Mouse (Mus musculus): ENCODE results near the gene Cfap97d2. TPM values are rescaled to one million over a fixed set of nuclear protein-coding genes. Genes with fewer than 3 reads are reported as not detected.

Gene Cfap97d2
- polyA plus RNA-seq, 1 experiment from 2014 or later = 0.90 TPM

DNA sequence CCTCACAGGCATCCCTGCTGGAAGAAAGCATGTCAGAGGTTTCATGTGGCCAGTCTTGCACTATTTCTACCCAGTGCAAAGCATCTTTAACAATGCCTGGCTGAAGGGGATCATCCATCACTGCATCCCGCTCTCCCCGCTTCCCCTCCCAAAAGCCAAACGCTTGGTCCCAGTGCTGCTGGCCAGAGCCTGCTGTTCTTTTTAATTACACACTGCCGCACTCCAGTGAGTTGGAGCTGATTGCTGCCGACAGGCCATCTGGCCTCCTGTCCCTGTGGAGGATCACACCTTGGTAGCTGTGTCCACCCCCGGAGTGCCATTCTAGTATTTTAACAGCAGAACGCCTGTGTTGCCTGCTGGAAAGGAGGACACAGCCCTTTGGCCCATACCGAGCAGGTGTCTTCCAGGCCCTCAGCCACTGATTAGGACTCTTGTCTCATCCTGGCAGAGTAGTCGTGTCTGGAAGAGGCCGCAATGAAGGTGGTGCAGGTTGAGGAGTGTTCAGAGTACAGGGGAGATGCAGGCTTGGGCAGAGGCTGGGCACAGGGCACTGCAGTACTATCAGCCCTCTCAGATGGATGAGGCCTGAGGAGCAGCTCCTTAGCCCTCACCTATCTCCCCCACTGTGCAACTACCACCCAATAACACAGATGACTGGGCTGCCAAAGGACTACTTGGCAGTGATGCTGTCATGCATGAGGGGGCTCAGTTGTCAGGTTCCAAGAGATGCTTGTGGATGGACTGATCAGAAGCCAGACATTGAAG is 13.2 kb upstream of the Cfap97d2 start:
- peaks cover 6% of the 10 kb centered on the region; the same call in 1 of the 2 replicates for H3K4me1 ChIP-seq (ENCODE audit: control insufficient read depth, insufficient read depth, low read length)
- H3K27me3 ChIP-seq (ENCODE audit: control insufficient read depth, insufficient read depth, low read length) = no peaks in the 10 kb centered on the region
- DNase-seq (ENCODE audit: low spot score, missing footprints) (no peak), ATAC-seq (ENCODE audit: low FRiP score) (peak; percentile 35; the same call in 1 of the 2 replicates)
- WGBS = 52% methylated on average over 10 of the region's 10 CpGs
- no peak overlapping the region for H3K4me3 ChIP-seq (ENCODE audit: low read depth, low read length)
- H3K27ac ChIP-seq (ENCODE audit: low read depth, low read length) = no peak overlapping the region
- H3K36me3 ChIP-seq (ENCODE audit: control insufficient read depth, insufficient read depth, low read length) = no peaks in the 10 kb centered on the region
- H3K4me2 ChIP-seq = no peak overlapping the region
- H3K9me3 ChIP-seq (ENCODE audit: control insufficient read depth, low read length) = peaks cover 3% of the 10 kb centered on the region; the same call in 1 of the 2 replicates
- H3K9ac ChIP-seq (ENCODE audit: low read length) = no peak overlapping the region

- Histone ChIP-seq H3K4me3 (ENCODE audit: low read depth, low read length) (no peak overlapping the region), H3K4me1 (ENCODE audit: control insufficient read depth, insufficient read depth, low read length) (0 out of 2 replicates have a peak, but pooled peaks cover 3% of the 10 kb centered on the region), H3K27ac (ENCODE audit: low read depth, low read length) (no peak overlapping the region), H3K9me3 (ENCODE audit: control insufficient read depth, low read length) (no peaks in the 10 kb centered on the region), H3K27me3 (ENCODE audit: control insufficient read depth, insufficient read depth, low read length) (no peaks in the 10 kb centered on the region), H3K4me2 (no peak overlapping the region), H3K9ac (ENCODE audit: low read length) (no peak overlapping the region), H3K36me3 (ENCODE audit: control insufficient read depth, insufficient read depth, low read length) (no peaks in the 10 kb centered on the region)
- no peak for ATAC-seq (ENCODE audit: low FRiP score)
- DNase-seq (ENCODE audit: low spot score, missing footprints) = no peak
- WGBS = 75% methylated on average over 12 of the region's 12 CpGs
These were observed 11.0 kb upstream of the Cfap97d2 start for GRCm38 (mm10) chr8:13694735-13695134.

DNA sequence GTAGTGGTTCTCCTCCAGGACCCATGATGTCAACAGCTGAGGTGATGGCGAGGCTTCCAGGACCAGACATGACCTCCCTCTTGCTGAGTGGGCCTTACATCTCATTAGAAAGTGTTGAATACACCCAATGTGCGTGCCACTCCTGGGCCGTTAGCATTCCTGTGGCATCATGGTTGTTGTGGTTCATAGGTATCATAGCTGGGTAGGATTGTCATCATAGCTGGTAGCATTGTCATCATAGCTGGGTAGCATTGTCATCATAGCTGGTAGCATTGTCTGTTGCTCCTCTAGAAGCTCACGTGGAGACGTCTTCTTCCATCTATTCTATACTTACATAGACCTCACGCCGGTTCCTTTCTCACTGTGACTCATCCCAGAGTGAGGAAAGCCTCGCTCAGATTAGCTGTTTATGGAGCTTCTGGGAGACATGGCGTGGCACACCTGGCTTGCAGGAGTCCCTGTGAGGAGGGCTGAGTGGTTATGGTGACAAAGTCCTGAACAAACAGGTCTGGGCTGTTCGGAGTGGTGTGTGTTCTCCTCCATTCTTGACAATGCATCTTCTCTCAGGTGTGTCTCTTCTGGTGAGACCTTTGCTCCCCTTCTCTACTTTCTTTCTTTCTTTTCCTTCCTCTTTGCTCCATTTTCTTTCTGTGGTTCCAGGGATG is 10.4 kb upstream of the Cfap97d2 start:
- Histone ChIP-seq H3K4me1 (ENCODE audit: control insufficient read depth, insufficient read depth, low read length) (0 out of 2 replicates have a peak, but pooled peaks cover 3% of the 10 kb centered on the region), H3K9me3 (ENCODE audit: control insufficient read depth, low read length) (no peaks in the 10 kb centered on the region), H3K9ac (ENCODE audit: low read length) (no peak overlapping the region), H3K36me3 (ENCODE audit: control insufficient read depth, insufficient read depth, low read length) (no peaks in the 10 kb centered on the region), H3K4me2 (no peak overlapping the region), H3K27me3 (ENCODE audit: control insufficient read depth, insufficient read depth, low read length) (no peaks in the 10 kb centered on the region), H3K4me3 (ENCODE audit: low read depth, low read length) (no peak overlapping the region), H3K27ac (ENCODE audit: low read depth, low read length) (no peak overlapping the region)
- DNase-seq (ENCODE audit: low spot score, missing footprints) (no peak), ATAC-seq (ENCODE audit: low FRiP score) (no peak)
- WGBS = 90% methylated on average over 10 of the region's 10 CpGs

DNA sequence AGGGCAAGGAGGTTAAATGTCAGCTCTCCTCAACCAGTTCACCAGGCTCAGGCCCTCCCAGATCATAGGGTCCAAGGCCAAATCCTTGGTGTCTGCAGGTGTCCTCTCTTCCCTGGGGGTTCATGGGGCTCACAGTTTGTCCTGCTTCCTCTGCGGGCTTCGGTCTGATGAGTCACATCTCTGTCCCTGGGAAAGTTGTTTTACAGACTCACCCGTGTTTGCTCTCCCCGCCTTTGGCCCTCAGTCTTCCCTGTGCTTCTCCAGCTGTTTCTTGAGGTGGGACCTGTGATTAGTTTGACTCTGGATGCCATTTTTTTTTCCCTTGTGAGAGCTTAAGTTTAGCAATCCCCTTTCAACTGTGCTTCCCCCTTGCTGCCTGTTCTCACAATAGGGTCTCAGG is 9.5 kb upstream of the Cfap97d2 start:
- no peak for DNase-seq (ENCODE audit: low spot score, missing footprints)
- ATAC-seq (ENCODE audit: low FRiP score) = no peak
- no peak overlapping the region for H3K27ac ChIP-seq (ENCODE audit: low read depth, low read length)
- H3K9me3 ChIP-seq (ENCODE audit: control insufficient read depth, low read length) = no peaks in the 10 kb centered on the region
- H3K4me1 ChIP-seq (ENCODE audit: control insufficient read depth, insufficient read depth, low read length) = 0 out of 2 replicates have a peak, but pooled peaks cover 3% of the 10 kb centered on the region
- no peak overlapping the region for H3K4me3 ChIP-seq (ENCODE audit: low read depth, low read length)
- H3K9ac ChIP-seq (ENCODE audit: low read length) = no peak overlapping the region
- WGBS = 82% methylated on average over 4 of the region's 4 CpGs
- H3K27me3 ChIP-seq (ENCODE audit: control insufficient read depth, insufficient read depth, low read length) = no peaks in the 10 kb centered on the region
- H3K36me3 ChIP-seq (ENCODE audit: control insufficient read depth, insufficient read depth, low read length) = no peaks in the 10 kb centered on the region
- no peak overlapping the region for H3K4me2 ChIP-seq

- no peaks in the 10 kb centered on the region for H3K9me3 ChIP-seq (ENCODE audit: control insufficient read depth, low read length)
- no peaks in the 10 kb centered on the region for H3K36me3 ChIP-seq (ENCODE audit: control insufficient read depth, insufficient read depth, low read length)
- no peak overlapping the region for H3K4me3 ChIP-seq (ENCODE audit: low read depth, low read length)
- H3K27me3 ChIP-seq (ENCODE audit: control insufficient read depth, insufficient read depth, low read length) = no peaks in the 10 kb centered on the region
- no peak for DNase-seq (ENCODE audit: low spot score, missing footprints)
- no peak for ATAC-seq (ENCODE audit: low FRiP score)
- H3K4me2 ChIP-seq = no peak overlapping the region
- no peak overlapping the region for H3K27ac ChIP-seq (ENCODE audit: low read depth, low read length)
- no peak overlapping the region for H3K9ac ChIP-seq (ENCODE audit: low read length)
- 78% methylated on average over 8 of the region's 8 CpGs for WGBS
- 0 out of 2 replicates have a peak, but pooled peaks cover 3% of the 10 kb centered on the region for H3K4me1 ChIP-seq (ENCODE audit: control insufficient read depth, insufficient read depth, low read length)
These were observed 8.5 kb upstream of the Cfap97d2 start for GRCm38 (mm10) chr8:13697196-13697595.

- Histone ChIP-seq H3K4me1 (ENCODE audit: control insufficient read depth, insufficient read depth, low read length) (no peaks in the 10 kb centered on the region), H3K9ac (ENCODE audit: low read length) (no peak overlapping the region), H3K4me2 (no peak overlapping the region), H3K36me3 (ENCODE audit: control insufficient read depth, insufficient read depth, low read length) (no peaks in the 10 kb centered on the region), H3K27ac (ENCODE audit: low read depth, low read length) (no peak overlapping the region), H3K9me3 (ENCODE audit: control insufficient read depth, low read length) (no peaks in the 10 kb centered on the region), H3K4me3 (ENCODE audit: low read depth, low read length) (no peak overlapping the region), H3K27me3 (ENCODE audit: control insufficient read depth, insufficient read depth, low read length) (no peaks in the 10 kb centered on the region)
- no peak for DNase-seq (ENCODE audit: low spot score, missing footprints)
- no peak for ATAC-seq (ENCODE audit: low FRiP score)
- WGBS = 86% methylated on average over 8 of the region's 8 CpGs
These were observed 8.0 kb upstream of the Cfap97d2 start for GRCm38 (mm10) chr8:13697681-13698080.

- H3K4me1 ChIP-seq (ENCODE audit: control insufficient read depth, insufficient read depth, low read length) = no peaks in the 10 kb centered on the region
- H3K27me3 ChIP-seq (ENCODE audit: control insufficient read depth, insufficient read depth, low read length) = no peaks in the 10 kb centered on the region
- ATAC-seq (ENCODE audit: low FRiP score) = no peak
- no peak for DNase-seq (ENCODE audit: low spot score, missing footprints)
- no peak overlapping the region for H3K9ac ChIP-seq (ENCODE audit: low read length)
- H3K9me3 ChIP-seq (ENCODE audit: control insufficient read depth, low read length) = no peaks in the 10 kb centered on the region
- H3K36me3 ChIP-seq (ENCODE audit: control insufficient read depth, insufficient read depth, low read length) = no peaks in the 10 kb centered on the region
- no peak overlapping the region for H3K4me2 ChIP-seq
- H3K27ac ChIP-seq (ENCODE audit: low read depth, low read length) = no peak overlapping the region
- no peak overlapping the region for H3K4me3 ChIP-seq (ENCODE audit: low read depth, low read length)
- WGBS = 91% methylated on average over 3 of the region's 3 CpGs
These were observed 7.4 kb upstream of the Cfap97d2 start for GRCm38 (mm10) chr8:13698281-13698680.

- no peaks in the 10 kb centered on the region for H3K27me3 ChIP-seq (ENCODE audit: control insufficient read depth, insufficient read depth, low read length)
These were observed 6.3 kb upstream of the Cfap97d2 start for GRCm38 (mm10) chr8:13699323-13699949.

GRCm38 (mm10) chr8:13702755-13703154 is 2.9 kb upstream of the Cfap97d2 start:
- no peak overlapping the region for H3K27ac ChIP-seq (ENCODE audit: low read depth, low read length)

More at GRCm38 (mm10) chr8:13699323-13699949, 6.3 kb upstream of the Cfap97d2 start:
- H3K4me3 ChIP-seq (ENCODE audit: low read depth, low read length) = no peak overlapping the region
- H3K27ac ChIP-seq (ENCODE audit: low read depth, low read length) = no peak overlapping the region
- H3K4me2 ChIP-seq = no peak overlapping the region
- no peaks in the 10 kb centered on the region for H3K4me1 ChIP-seq (ENCODE audit: control insufficient read depth, insufficient read depth, low read length)
- no peaks in the 10 kb centered on the region for H3K9me3 ChIP-seq (ENCODE audit: control insufficient read depth, low read length)
- 81% methylated on average over 5 of the region's 5 CpGs for WGBS
- H3K36me3 ChIP-seq (ENCODE audit: control insufficient read depth, insufficient read depth, low read length) = no peaks in the 10 kb centered on the region
- DNase-seq (ENCODE audit: low spot score, missing footprints) (no peak), ATAC-seq (ENCODE audit: low FRiP score) (no peak)
- no peak overlapping the region for H3K9ac ChIP-seq (ENCODE audit: low read length)

More at GRCm38 (mm10) chr8:13702755-13703154, 2.9 kb upstream of the Cfap97d2 start:
- Histone ChIP-seq H3K4me1 (ENCODE audit: control insufficient read depth, insufficient read depth, low read length) (peaks cover 4% of the 10 kb centered on the region), H3K4me3 (ENCODE audit: low read depth, low read length) (no peak overlapping the region), H3K4me2 (no peak overlapping the region), H3K9me3 (ENCODE audit: control insufficient read depth, low read length) (no peaks in the 10 kb centered on the region), H3K9ac (ENCODE audit: low read length) (no peak overlapping the region), H3K36me3 (ENCODE audit: control insufficient read depth, insufficient read depth, low read length) (no peaks in the 10 kb centered on the region), H3K27me3 (ENCODE audit: control insufficient read depth, insufficient read depth, low read length) (no peaks in the 10 kb centered on the region)
- no peak for ATAC-seq (ENCODE audit: low FRiP score)
- 60% methylated on average over 4 of the region's 4 CpGs for WGBS
- DNase-seq (ENCODE audit: low spot score, missing footprints) = peak; percentile 54
